Mouse (Mus musculus) bone marrow macrophage, adult 2 months (primary cell): Measurements from ENCODE around the gene Tubgcp3. TPM values are rescaled to one million over a fixed set of nuclear protein-coding genes. Genes with fewer than 3 reads are reported as not detected.

Experiments
- H3K27ac ChIP-seq: 2 replicates; pipeline ENCODE4 v1.5.1; 2012; ENCODE audit warnings: low read depth, low read length; ENCODE audit not compliant: insufficient read depth
- H3K4me1 ChIP-seq: 2 replicates; pipeline ENCODE4 v1.6.1; 2012; ENCODE audit warnings: low read length; ENCODE audit not compliant: control insufficient read depth, insufficient read depth
- H3K4me3 ChIP-seq: 2 replicates; pipeline ENCODE4 v1.5.1; 2012; ENCODE audit warnings: mild to moderate bottlenecking, low read length, moderate library complexity; ENCODE audit not compliant: insufficient read depth
- CTCF ChIP-seq: IDR thresholded peaks from 2 replicates; pipeline ENCODE4 v1.5.1; 2012; ENCODE audit warnings: low read depth, mild to moderate bottlenecking, low read length, moderate library complexity
- POLR2A ChIP-seq: IDR thresholded peaks from 2 replicates; pipeline ENCODE4 v1.6.1; 2012; ENCODE audit warnings: mild to moderate bottlenecking, low read depth, low read length, borderline replicate concordance
- polyA plus RNA-seq: library from polyadenylated mRNA; stranded (reverse); fragments of >200 nt; gene quantifications from 2 replicates; pipeline ENCODE4 v1.2.4, GENCODE M21; 2012; ENCODE audit not compliant: missing spikeins, insufficient read depth, insufficient read length

Tubgcp3 gene
- polyA plus RNA-seq, 1 experiment, result 34.3 TPM

GRCm38 (mm10) chr8:12564307-12564706 lies 107.7 kb downstream of the Tubgcp3 start:
- no peak overlapping the region for H3K4me3 ChIP-seq
- no peak overlapping the region for H3K27ac ChIP-seq
- no peaks in the 10 kb centered on the region for H3K4me1 ChIP-seq
- TF ChIP-seq POLR2A (no peak), CTCF (peak; percentile 22; the same call in 1 of the 2 replicates)

Other genes starting within 250 kb of the Tubgcp3 start
- gene Spaca7, start 99.2 kb downstream of the Tubgcp3 start, polyA plus RNA-seq, result not detected in 2 replicates
- 21.1 and 24.0 TPM in 2 replicates for gene Atp11a, start 84.8 kb upstream of the Tubgcp3 start, polyA plus RNA-seq
- gene Mcf2l, start 201.6 kb upstream of the Tubgcp3 start, polyA plus RNA-seq, result 1.4 and 2.2 TPM in 2 replicates